Mouse (Mus musculus) stomach, embryonic 14.5 days (tissue): ENCODE data around the gene Nlrp3. TPM values are rescaled to one million over a fixed set of nuclear protein-coding genes. Genes with fewer than 3 reads are reported as not detected.
"Not testable (repeated sequence)": the region's sequence is repeated elsewhere in the genome, so short reads cannot be mapped to it uniquely, and the experiment has no call there.

Experiments used
- ATAC-seq: fragments of 200-750 bp; cut with Nextera tagmentation; 2 replicates; pipeline ENCODE4 v1.8.0; 2017; ENCODE audit warnings: low read depth, moderate TSS enrichment; ENCODE audit not compliant: insufficient number of reproducible peaks, insufficient read depth, low FRiP score
- H3K27ac ChIP-seq: fragments of 300-500 bp; sonication (generic); 2 replicates; pipeline ENCODE4 v1.5.1; 2014; ENCODE audit warnings: mild to moderate bottlenecking, low read length, moderate library complexity, mixed read lengths
- H3K27me3 ChIP-seq: fragments of 300-500 bp; sonication (generic); 2 replicates; pipeline ENCODE4 v1.6.1; 2014; ENCODE audit warnings: low read length, control low read depth, mixed read lengths; ENCODE audit not compliant: control insufficient read depth, insufficient read depth
- H3K36me3 ChIP-seq: fragments of 300-500 bp; sonication (generic); 2 replicates; pipeline ENCODE4 v1.6.1; 2014; ENCODE audit warnings: mild to moderate bottlenecking, control low read depth, low read length, moderate library complexity, mixed read lengths; ENCODE audit not compliant: control insufficient read depth, insufficient read depth
- H3K4me1 ChIP-seq: fragments of 300-500 bp; sonication (generic); 2 replicates; pipeline ENCODE4 v1.6.1; 2014; ENCODE audit warnings: low read length, control low read depth, mixed read lengths; ENCODE audit not compliant: control insufficient read depth, insufficient read depth
- H3K4me2 ChIP-seq: fragments of 300-500 bp; sonication (generic); replicated peaks from 2 replicates; pipeline ENCODE4 v1.6.1; 2014; ENCODE audit warnings: low read depth, low read length, control low read depth
- H3K4me3 ChIP-seq: fragments of 300-500 bp; sonication (generic); 2 replicates; pipeline ENCODE4 v1.5.1; 2014; ENCODE audit warnings: low read depth, low read length, control low read depth
- H3K9ac ChIP-seq: fragments of 300-500 bp; sonication (generic); replicated peaks from 2 replicates; pipeline ENCODE4 v1.6.1; 2014; ENCODE audit warnings: low read depth, mild to moderate bottlenecking, control low read depth, low read length, moderate library complexity, mixed read lengths
- H3K9me3 ChIP-seq: fragments of 300-500 bp; sonication (generic); 2 replicates; pipeline ENCODE4 v1.6.1; 2016; ENCODE audit warnings: low read depth, low read length, control low read depth; ENCODE audit not compliant: control insufficient read depth
- WGBS: fragments of 180-500 bp; shearing (Covaris S2); extraction: QIAGEN DNeasy Blood & Tissue Kit; methylation state at CpG from one replicate; pipeline ENCODE4 v1.1.7; 2014; 5-methylcytosine and 5-hydroxymethylcytosine counted together
- polyA plus RNA-seq: library from polyadenylated mRNA; unstranded; fragments of >200 nt; fragmentation: Nextera tagmentation; extraction: Ambion mirVana; gene quantifications from 2 replicates; pipeline ENCODE4 v1.2.1, GENCODE M21; 2014

Gene Nlrp3
- polyA plus RNA-seq, 1 experiment from 2014 or later, result 0.14 TPM

DNA sequence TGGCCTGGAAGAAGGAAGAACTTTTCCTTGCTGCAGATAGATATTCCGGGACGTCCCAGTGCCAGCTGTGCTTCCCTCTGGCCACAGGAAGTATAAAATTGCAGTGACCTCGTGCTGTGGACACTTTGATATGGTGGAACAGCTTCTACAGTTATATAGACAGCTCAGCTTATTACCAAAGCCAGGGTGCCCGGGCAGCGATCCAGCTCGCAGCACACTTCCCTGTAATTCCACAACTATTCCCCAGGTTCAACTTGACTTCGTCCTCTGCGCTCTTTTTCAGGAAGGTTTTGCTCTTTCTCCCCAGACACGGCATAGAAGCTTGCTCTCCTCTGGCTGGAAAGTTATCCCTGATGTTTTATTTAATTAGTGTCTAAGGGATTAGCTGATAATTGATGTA, 34.4 kb downstream of the Nlrp3 start:
- H3K36me3 ChIP-seq, result no peaks in the 10 kb centered on the region
- H3K4me1 ChIP-seq, result no peaks in the 10 kb centered on the region
- no peak overlapping the region for H3K4me3 ChIP-seq
- no peak for ATAC-seq
- no peaks in the 10 kb centered on the region for H3K9me3 ChIP-seq
- WGBS, result 51% methylated on average over 9 of the region's 9 CpGs
- no peak overlapping the region for H3K9ac ChIP-seq
- H3K27ac ChIP-seq, result no peak overlapping the region
- no peak overlapping the region for H3K4me2 ChIP-seq
- H3K27me3 ChIP-seq, result peaks cover 6% of the 10 kb centered on the region; the same call in 1 of the 2 replicates

DNA sequence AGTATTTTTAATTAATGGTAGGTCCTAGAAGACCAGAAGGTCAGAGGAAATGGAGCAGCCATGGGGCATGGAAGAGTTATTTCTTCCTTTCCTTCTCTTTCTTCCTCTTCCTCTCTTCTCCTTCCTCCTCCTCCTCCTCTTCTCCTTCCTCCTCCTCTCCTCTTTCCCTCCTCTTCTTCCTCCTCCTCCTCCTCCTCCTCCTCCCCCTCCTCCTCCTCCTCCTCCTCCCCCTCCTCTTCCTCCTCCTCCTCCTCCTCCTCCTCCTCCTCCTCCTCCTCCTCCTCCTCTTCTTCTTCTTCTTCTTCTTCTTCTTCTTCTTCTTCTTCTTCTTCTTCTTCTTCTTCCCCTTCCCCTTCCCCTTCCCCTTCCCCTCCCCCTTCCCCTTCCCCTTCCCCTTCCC, 34.8 kb downstream of the Nlrp3 start, which contains the start of gene Olfr222:
Gene Olfr222 (minus strand): TSS at position 101 of the 400 bp plus-strand sequence.
- not testable (repeated sequence) for H3K4me2 ChIP-seq, H3K36me3 ChIP-seq, H3K9me3 ChIP-seq, H3K4me1 ChIP-seq, ATAC-seq, H3K9ac ChIP-seq, H3K27me3 ChIP-seq, H3K4me3 ChIP-seq, H3K27ac ChIP-seq

DNA sequence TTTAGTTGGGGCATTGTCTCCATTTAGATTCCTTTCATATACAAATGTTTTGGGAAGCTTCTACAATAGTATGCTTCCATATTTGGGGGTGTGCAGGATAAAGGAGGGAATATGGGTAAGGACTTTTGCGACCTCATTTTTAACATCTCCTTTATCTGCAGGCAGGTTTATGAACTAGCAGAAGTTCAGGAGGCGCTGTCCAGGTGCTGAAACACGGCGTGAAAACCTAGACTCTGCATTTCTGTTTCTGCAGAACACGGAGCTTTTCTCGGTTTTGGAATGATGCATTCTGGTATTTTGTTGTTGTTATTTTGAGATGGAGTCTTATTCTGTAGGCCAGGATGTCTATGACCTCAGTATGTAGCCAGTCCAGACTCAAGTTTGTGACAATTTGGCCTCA, 43.2 kb downstream of the Nlrp3 start:
- 23% methylated on average over 6 of the region's 6 CpGs for WGBS
- Histone ChIP-seq H3K36me3 (no peaks in the 10 kb centered on the region), H3K27me3 (no peaks in the 10 kb centered on the region), H3K9me3 (no peaks in the 10 kb centered on the region), H3K4me3 (no peak overlapping the region), H3K27ac (no peak overlapping the region), H3K4me2 (no peak overlapping the region), H3K4me1 (no peaks in the 10 kb centered on the region), H3K9ac (no peak overlapping the region)
- ATAC-seq, result no peak

DNA sequence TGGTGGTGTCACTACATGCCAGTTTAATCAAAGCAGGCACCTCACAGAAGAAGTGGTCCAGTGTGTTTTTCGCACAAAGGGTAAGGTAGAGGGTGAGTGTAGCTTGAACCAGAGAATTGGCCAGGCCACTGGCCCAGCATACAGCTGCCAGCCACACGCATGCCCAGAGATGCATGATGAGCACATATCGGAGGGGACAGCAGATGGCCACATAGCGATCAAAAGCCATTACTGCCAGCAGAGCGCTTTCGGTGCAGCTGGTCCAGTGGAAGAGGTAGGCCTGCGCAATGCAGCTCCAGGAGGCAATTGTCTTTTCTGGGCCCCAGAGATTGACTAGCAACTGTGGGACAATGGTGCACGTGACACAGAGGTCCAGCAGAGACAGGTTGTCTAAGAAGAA, 48.1 kb downstream of the Nlrp3 start:
- no peak for ATAC-seq
- no peaks in the 10 kb centered on the region for H3K36me3 ChIP-seq
- no peaks in the 10 kb centered on the region for H3K27me3 ChIP-seq
- no peak overlapping the region for H3K27ac ChIP-seq
- no peak overlapping the region for H3K9ac ChIP-seq
- H3K4me1 ChIP-seq, result no peaks in the 10 kb centered on the region
- H3K4me2 ChIP-seq, result no peak overlapping the region
- 90% methylated on average over 8 of the region's 8 CpGs for WGBS
- no peak overlapping the region for H3K4me3 ChIP-seq
- H3K9me3 ChIP-seq, result no peaks in the 10 kb centered on the region

DNA sequence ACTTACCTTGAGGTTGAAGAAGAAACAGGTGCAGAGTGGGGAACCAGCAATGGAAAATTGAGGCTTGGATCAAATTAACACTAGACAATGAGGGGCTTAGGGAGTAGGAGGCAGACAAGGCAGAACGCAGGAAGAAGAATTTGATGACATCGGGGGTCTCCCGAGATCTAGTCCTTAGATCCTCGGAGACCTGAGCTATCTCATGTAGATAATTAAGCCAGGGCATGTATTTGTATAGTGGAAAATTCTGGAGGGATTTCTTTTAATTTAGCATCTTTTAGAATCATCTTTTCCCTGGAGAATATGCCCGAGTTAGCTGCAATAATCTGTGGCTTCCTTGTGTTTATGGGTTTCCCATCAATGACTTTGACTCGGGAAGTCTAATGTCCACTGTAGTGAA, 51.8 kb downstream of the Nlrp3 start, which contains the start of gene Olfr223:
Gene Olfr223 (minus strand): TSS at position 101 of the 400 bp plus-strand sequence.
- H3K4me2 ChIP-seq, result no peak within 1 kb of the TSS
- no peaks in the 10 kb centered on the region for H3K27me3 ChIP-seq
- no peak within 1 kb of the TSS for H3K4me3 ChIP-seq
- ATAC-seq, result no peak
- H3K36me3 ChIP-seq, result no peaks in the 10 kb centered on the region
- WGBS, result 83% methylated on average over 6 of the region's 6 CpGs
- H3K9me3 ChIP-seq, result no peaks in the 10 kb centered on the region
- no peak within 1 kb of the TSS for H3K9ac ChIP-seq
- no peak within 1 kb of the TSS for H3K27ac ChIP-seq
- no peaks in the 10 kb centered on the region for H3K4me1 ChIP-seq

DNA sequence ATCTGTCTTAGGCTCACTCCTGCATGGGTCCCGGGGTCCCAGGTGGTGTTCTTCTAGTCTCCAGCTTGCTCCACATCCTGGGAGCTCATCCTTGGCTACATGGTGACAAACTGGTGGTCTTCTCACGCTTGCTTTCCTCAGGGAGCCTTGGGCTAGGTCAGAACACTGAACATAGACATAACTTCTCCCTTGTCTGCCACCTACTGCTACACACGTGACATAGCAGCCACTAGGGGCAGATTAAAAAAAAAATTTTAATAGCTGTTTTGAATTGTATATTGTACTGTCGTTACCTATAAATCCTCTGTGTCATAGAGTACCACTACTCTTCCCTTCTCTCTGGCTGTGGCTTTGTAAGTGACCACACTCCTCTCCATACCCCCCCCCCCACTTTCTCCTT, 54.7 kb downstream of the Nlrp3 start:
- 43% methylated on average over 4 of the region's 4 CpGs for WGBS

DNA sequence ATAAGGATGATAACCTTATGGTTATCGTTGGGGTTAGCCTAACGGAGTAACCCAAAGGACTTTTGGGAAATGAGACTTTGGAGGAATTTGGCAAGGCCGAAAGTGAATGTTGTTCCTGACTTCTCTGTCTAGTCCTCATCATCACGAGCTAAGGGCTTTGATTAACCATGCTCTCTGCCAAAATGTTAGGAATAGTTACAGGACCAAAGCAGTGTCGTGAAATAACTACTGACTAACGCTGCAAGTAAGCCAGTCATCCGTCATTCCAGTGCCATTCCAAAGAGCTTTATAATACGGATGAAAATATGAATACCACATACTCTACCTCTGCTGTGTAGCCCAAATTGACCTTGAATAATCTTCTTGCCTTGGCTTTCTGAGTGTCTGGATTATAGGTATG, 55.6 kb downstream of the Nlrp3 start:
- 79% methylated on average over 8 of the region's 8 CpGs for WGBS
- Histone ChIP-seq H3K9ac (no peak overlapping the region), H3K9me3 (no peaks in the 10 kb centered on the region), H3K27me3 (no peaks in the 10 kb centered on the region), H3K4me2 (no peak overlapping the region), H3K4me3 (no peak overlapping the region), H3K36me3 (no peaks in the 10 kb centered on the region), H3K4me1 (no peaks in the 10 kb centered on the region), H3K27ac (no peak overlapping the region)
- ATAC-seq, result no peak

More for the DNA sequence above, 54.7 kb downstream of the Nlrp3 start:
- H3K27ac ChIP-seq, result no peak overlapping the region
- H3K4me2 ChIP-seq, result no peak overlapping the region
- H3K9me3 ChIP-seq, result no peaks in the 10 kb centered on the region
- H3K27me3 ChIP-seq, result no peaks in the 10 kb centered on the region
- H3K36me3 ChIP-seq, result no peaks in the 10 kb centered on the region
- H3K4me1 ChIP-seq, result no peaks in the 10 kb centered on the region
- H3K4me3 ChIP-seq, result no peak overlapping the region
- no peak for ATAC-seq
- no peak overlapping the region for H3K9ac ChIP-seq

DNA sequence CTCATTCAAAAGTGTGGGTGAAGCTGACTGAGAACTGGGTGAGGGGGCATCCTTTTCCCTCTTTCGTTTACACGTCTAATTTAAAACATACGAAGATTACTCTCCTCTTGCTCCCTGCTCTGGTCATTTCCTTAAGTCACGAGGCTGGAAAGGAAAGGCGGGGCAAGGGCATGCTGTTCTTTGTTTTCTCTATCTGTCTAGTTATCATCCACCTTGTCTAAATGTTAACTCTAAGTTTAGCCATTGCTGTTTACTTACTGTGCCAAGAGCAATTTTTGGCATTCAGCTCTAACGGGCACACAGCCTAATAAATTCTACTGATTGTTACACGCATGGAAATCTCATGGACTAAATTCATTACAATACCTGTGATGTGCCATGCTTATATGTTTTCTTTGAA, 57.8 kb downstream of the Nlrp3 start:
- no peaks in the 10 kb centered on the region for H3K36me3 ChIP-seq
- 54% methylated on average over 7 of the region's 7 CpGs for WGBS
- ATAC-seq, result no peak

DNA sequence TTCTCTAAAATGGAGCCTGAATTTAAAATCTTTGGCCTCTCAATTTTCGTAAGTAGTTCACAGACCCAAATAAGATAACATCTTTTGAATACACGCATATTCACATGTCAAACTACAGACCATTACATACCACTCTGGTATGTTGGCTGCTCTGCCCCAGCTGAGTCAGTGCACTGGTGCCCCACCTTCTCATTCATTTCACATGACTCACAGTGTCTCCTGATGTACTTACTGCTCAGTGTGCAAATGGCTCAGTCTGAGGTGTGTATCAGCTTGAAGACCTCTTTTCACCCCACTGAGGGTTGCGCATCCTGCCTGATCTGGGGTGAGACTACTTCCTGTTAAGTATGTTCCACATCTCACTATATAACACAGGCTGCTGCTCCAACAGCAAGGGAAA, 59.5 kb downstream of the Nlrp3 start:
- no peaks in the 10 kb centered on the region for H3K36me3 ChIP-seq
- H3K4me1 ChIP-seq, result no peaks in the 10 kb centered on the region
- no peak overlapping the region for H3K4me2 ChIP-seq
- H3K27ac ChIP-seq, result no peak overlapping the region
- H3K9ac ChIP-seq, result no peak overlapping the region
- WGBS, result 80% methylated on average over 3 of the region's 3 CpGs
- no peaks in the 10 kb centered on the region for H3K9me3 ChIP-seq
- no peak for ATAC-seq
- H3K27me3 ChIP-seq, result no peaks in the 10 kb centered on the region
- no peak overlapping the region for H3K4me3 ChIP-seq

More for the DNA sequence above, 57.8 kb downstream of the Nlrp3 start:
- H3K27me3 ChIP-seq, result no peaks in the 10 kb centered on the region
- H3K4me1 ChIP-seq, result no peaks in the 10 kb centered on the region
- H3K27ac ChIP-seq, result no peak overlapping the region
- no peaks in the 10 kb centered on the region for H3K9me3 ChIP-seq
- no peak overlapping the region for H3K4me2 ChIP-seq
- no peak overlapping the region for H3K9ac ChIP-seq
- H3K4me3 ChIP-seq, result no peak overlapping the region
